22 mouse cellular contexts compared by ENCODE assay signal in genomic region chr15:100508454-100509167, GRCm38 (mm10). TPM values are rescaled to one million over a fixed set of nuclear protein-coding genes. Genes with fewer than 3 reads are reported as not detected.
DNase-seq lines count a peak whose midpoint lies in the region; ATAC-seq and TF ChIP-seq lines count a peak whose summit lies in the region.
"Had no signal": no experiment of that assay in that cellular context is flagged by ENCODE, and none has a peak within 500 bp of the region (broad histone marks: within the 10 kb centered on the region; RNA-seq: fewer than 3 reads in every experiment).

No protein-coding gene starts in this region.

- H3K36me3 ChIP-seq in embryonic facial prominence, embryonic 11.5 days (replicated peaks; ENCODE audit: control insufficient read depth, insufficient read depth, low read depth, low read length): peaks cover 14% of the 10 kb centered on the region
- peaks cover 95% of the 10 kb centered on the region for H3K36me3 ChIP-seq in embryonic facial prominence, embryonic 10.5 days (replicated peaks)
- H3K36me3 ChIP-seq in megakaryocyte, embryonic 14.5 days (replicated peaks; ENCODE audit: low read length): peaks cover 67% of the 10 kb centered on the region

- intact Hi-C loops in gastrocnemius, adult 2 months (cut with DNase I): no loop called here

- no peak overlapping the region for H3K27ac ChIP-seq in embryonic facial prominence, embryonic 11.5 days (replicated peaks; ENCODE audit: low read depth, low read length)
- no peak overlapping the region for H3K27ac ChIP-seq in embryonic facial prominence, embryonic 10.5 days (replicated peaks)
- H3K27ac ChIP-seq in gastrocnemius, adult 2 months: no peak overlapping the region
- H3K27ac ChIP-seq: embryonic facial prominence, embryonic 15.5 days; forebrain, embryonic 10.5 days; forebrain, embryonic 15.5 days; heart, adult 2 months; heart, embryonic 15.5 days; hindbrain, embryonic 10.5 days; hindbrain, embryonic 14.5 days had no signal

- WGBS in embryonic facial prominence, embryonic 11.5 days: 92% methylated on average over 13 of the region's 13 CpGs
- WGBS in embryonic facial prominence, embryonic 10.5 days: 89% methylated on average over 13 of the region's 13 CpGs

- no peak for ATAC-seq in embryonic facial prominence, embryonic 11.5 days (replicated peaks; ENCODE audit: insufficient number of reproducible peaks, low FRiP score, low TSS enrichment, low read depth)
- ATAC-seq in megakaryocyte, adult 5-6 weeks (ENCODE audit: poor library complexity, severe bottlenecking): no peak
- ATAC-seq: forebrain, embryonic 15.5 days; intestine, embryonic 16.5 days had no signal

- no peaks in the 10 kb centered on the region for H3K4me1 ChIP-seq in embryonic facial prominence, embryonic 11.5 days (ENCODE audit: control insufficient read depth, insufficient read depth, low read length)
- H3K4me1 ChIP-seq in embryonic facial prominence, embryonic 10.5 days: no peaks in the 10 kb centered on the region
- H3K4me1 ChIP-seq in megakaryocyte, embryonic 14.5 days: peaks cover 19% of the 10 kb centered on the region
- H3K4me1 ChIP-seq: embryonic facial prominence, embryonic 15.5 days; forebrain, embryonic 10.5 days; forebrain, embryonic 15.5 days; hindbrain, embryonic 10.5 days had no signal

- no peak for TF ChIP-seq CTCF in gastrocnemius, adult 2 months (IDR thresholded peaks at IDR 0.05)

- 0 out of 2 replicates have a peak overlapping the region, but pooled peaks have one; percentile 13 for H3K9ac ChIP-seq in embryonic facial prominence, embryonic 11.5 days (replicated peaks; ENCODE audit: low read length)
- H3K9ac ChIP-seq: embryonic facial prominence, embryonic 15.5 days; forebrain, embryonic 15.5 days; heart, embryonic 15.5 days; hindbrain, embryonic 14.5 days had no signal

- no peaks in the 10 kb centered on the region for H3K27me3 ChIP-seq in embryonic facial prominence, embryonic 11.5 days (ENCODE audit: control insufficient read depth, insufficient read depth, low read length)
- no peaks in the 10 kb centered on the region for H3K27me3 ChIP-seq in embryonic facial prominence, embryonic 10.5 days (replicated peaks; ENCODE audit: low read depth, poor library complexity, severe bottlenecking)
- no peaks in the 10 kb centered on the region for H3K27me3 ChIP-seq in megakaryocyte, embryonic 14.5 days (replicated peaks)
- H3K27me3 ChIP-seq: embryonic facial prominence, embryonic 15.5 days; forebrain, embryonic 15.5 days; heart, embryonic 15.5 days had no signal

- no peaks in the 10 kb centered on the region for H3K9me3 ChIP-seq in embryonic facial prominence, embryonic 11.5 days (replicated peaks; ENCODE audit: control insufficient read depth, low read length)
- no peaks in the 10 kb centered on the region for H3K9me3 ChIP-seq in embryonic facial prominence, embryonic 10.5 days
- no peaks in the 10 kb centered on the region for H3K9me3 ChIP-seq in megakaryocyte, embryonic 14.5 days
- H3K9me3 ChIP-seq: embryonic facial prominence, embryonic 15.5 days; forebrain, embryonic 10.5 days; forebrain, embryonic 15.5 days; heart, embryonic 15.5 days; hindbrain, embryonic 10.5 days had no signal

- no peak for DNase-seq in embryonic facial prominence, embryonic 11.5 days (ENCODE audit: low spot score)
- DNase-seq in embryonic facial prominence, embryonic 10.5 days (ENCODE audit: low spot score): no peak
- peak; percentile 64 for DNase-seq in brain, adult 2 months (ENCODE audit: low read depth, low spot score)
- DNase-seq in spleen, postnatal 14 days (ENCODE audit: low spot score in 2 of 2): no peak
- DNase-seq in gastrocnemius, adult 2 months: no peak
- DNase-seq: adrenal gland, postnatal 10 days; cerebellum, adult 18-20 months; cerebellum, adult 9-11 months; cerebellum, postnatal 36 days; heart, adult 2 months; heart, postnatal 14 days had no signal

- H3K4me3 ChIP-seq in embryonic facial prominence, embryonic 11.5 days (ENCODE audit: low read depth, low read length): no peak overlapping the region
- H3K4me3 ChIP-seq in embryonic facial prominence, embryonic 10.5 days: no peak overlapping the region
- H3K4me3 ChIP-seq in megakaryocyte, embryonic 14.5 days (replicated peaks): peak overlapping the region; percentile 62
- no peak overlapping the region for H3K4me3 ChIP-seq in gastrocnemius, adult 2 months
- H3K4me3 ChIP-seq: embryonic facial prominence, embryonic 15.5 days; erythroblast, embryonic 14.5 days; forebrain, embryonic 10.5 days; forebrain, embryonic 15.5 days; heart, adult 2 months; heart, embryonic 15.5 days; hindbrain, embryonic 10.5 days had no signal

- no peak overlapping the region for H3K4me2 ChIP-seq in embryonic facial prominence, embryonic 11.5 days (ENCODE audit: low read depth, low read length)
- H3K4me2 ChIP-seq: embryonic facial prominence, embryonic 15.5 days; forebrain, embryonic 15.5 days; heart, embryonic 11.5 days; heart, embryonic 15.5 days; hindbrain, embryonic 14.5 days had no signal

RNA-seq across cellular contexts. Expression of gene Csrnp2, which starts 13.3 kb away (rescaled TPM):
- 23.0 and 24.8 TPM in 2 replicates for polyA plus RNA-seq in embryonic facial prominence, embryonic 11.5 days (2014; fragmentation: Nextera tagmentation; extraction: Ambion mirVana)
- 24.2 and 25.4 TPM in 2 replicates for polyA plus RNA-seq in embryonic facial prominence, embryonic 10.5 days (2016; fragmentation: Nextera tagmentation; extraction: Ambion mirVana)
- 0.46 TPM in 1 of 2 replicates, not detected in the other for polyA plus RNA-seq in megakaryocyte, embryonic 14.5 days (2012; ENCODE audit: insufficient read depth, low replicate concordance)
- total RNA-seq in megakaryocyte, adult 5-6 weeks (2015): 0.65 and 1.2 TPM in 2 replicates
- 0.70 and 0.81 TPM in 2 replicates for total RNA-seq in megakaryocyte, adult 5-6 weeks (2017)
- 1 to 10 TPM; 2.8 to 3.0 TPM for total RNA-seq in gastrocnemius, adult 2 months (2021)

RNA-seq across cellular contexts. Expression of gene Letmd1, which starts 39.8 kb away (rescaled TPM):
- 37.2 and 40.1 TPM in 2 replicates for polyA plus RNA-seq in embryonic facial prominence, embryonic 11.5 days (2014; fragmentation: Nextera tagmentation; extraction: Ambion mirVana)
- polyA plus RNA-seq in embryonic facial prominence, embryonic 10.5 days (2016; fragmentation: Nextera tagmentation; extraction: Ambion mirVana): 36.5 and 38.6 TPM in 2 replicates
- 21.1 and 42.7 TPM in 2 replicates for polyA plus RNA-seq in megakaryocyte, embryonic 14.5 days (2012; ENCODE audit: insufficient read depth, low replicate concordance)
- 15.2 and 17.2 TPM in 2 replicates for total RNA-seq in megakaryocyte, adult 5-6 weeks (2015)
- 8.8 and 15.5 TPM in 2 replicates for total RNA-seq in megakaryocyte, adult 5-6 weeks (2017)
- 1 to 10 TPM; 8.8 to 10.0 TPM for total RNA-seq in gastrocnemius, adult 2 months (2021)

RNA-seq across cellular contexts. Expression of gene Tfcp2, which starts 43.2 kb away (rescaled TPM):
- polyA plus RNA-seq in embryonic facial prominence, embryonic 11.5 days (2014; fragmentation: Nextera tagmentation; extraction: Ambion mirVana): 25.3 and 27.2 TPM in 2 replicates
- 36.9 and 38.2 TPM in 2 replicates for polyA plus RNA-seq in embryonic facial prominence, embryonic 10.5 days (2016; fragmentation: Nextera tagmentation; extraction: Ambion mirVana)
- polyA plus RNA-seq in megakaryocyte, embryonic 14.5 days (2012; ENCODE audit: insufficient read depth, low replicate concordance): 3.0 TPM in 1 of 2 replicates, not detected in the other
- total RNA-seq in megakaryocyte, adult 5-6 weeks (2015): 1.2 and 2.0 TPM in 2 replicates
- 3.8 and 4.0 TPM in 2 replicates for total RNA-seq in megakaryocyte, adult 5-6 weeks (2017)
- total RNA-seq in gastrocnemius, adult 2 months (2021): 10 to 100 TPM; 11.6 to 12.6 TPM

Comparison
In these comparisons a context has a peak if more than half of its experiments do, and no peak if none do; other contexts are left out.
1. RNA of gene Csrnp2, which starts 13.3 kb away (polyA plus RNA-seq): 24.2 to 25.4 TPM in embryonic facial prominence, embryonic 10.5 days and 23.0 to 24.8 TPM in embryonic facial prominence, embryonic 11.5 days; 0.46 TPM in megakaryocyte, embryonic 14.5 days; every median in the first group is over 10 times any median in the second.